Mouse (Mus musculus): ENCODE measurements around the gene Jak2. TPM values are rescaled to one million over a fixed set of nuclear protein-coding genes. Genes with fewer than 3 reads are reported as not detected.

The Jak2 gene
- polyA plus RNA-seq (2016; fragmentation: Nextera tagmentation; extraction: Ambion mirVana): 7.8 and 8.1 TPM in 2 replicates

DNA sequence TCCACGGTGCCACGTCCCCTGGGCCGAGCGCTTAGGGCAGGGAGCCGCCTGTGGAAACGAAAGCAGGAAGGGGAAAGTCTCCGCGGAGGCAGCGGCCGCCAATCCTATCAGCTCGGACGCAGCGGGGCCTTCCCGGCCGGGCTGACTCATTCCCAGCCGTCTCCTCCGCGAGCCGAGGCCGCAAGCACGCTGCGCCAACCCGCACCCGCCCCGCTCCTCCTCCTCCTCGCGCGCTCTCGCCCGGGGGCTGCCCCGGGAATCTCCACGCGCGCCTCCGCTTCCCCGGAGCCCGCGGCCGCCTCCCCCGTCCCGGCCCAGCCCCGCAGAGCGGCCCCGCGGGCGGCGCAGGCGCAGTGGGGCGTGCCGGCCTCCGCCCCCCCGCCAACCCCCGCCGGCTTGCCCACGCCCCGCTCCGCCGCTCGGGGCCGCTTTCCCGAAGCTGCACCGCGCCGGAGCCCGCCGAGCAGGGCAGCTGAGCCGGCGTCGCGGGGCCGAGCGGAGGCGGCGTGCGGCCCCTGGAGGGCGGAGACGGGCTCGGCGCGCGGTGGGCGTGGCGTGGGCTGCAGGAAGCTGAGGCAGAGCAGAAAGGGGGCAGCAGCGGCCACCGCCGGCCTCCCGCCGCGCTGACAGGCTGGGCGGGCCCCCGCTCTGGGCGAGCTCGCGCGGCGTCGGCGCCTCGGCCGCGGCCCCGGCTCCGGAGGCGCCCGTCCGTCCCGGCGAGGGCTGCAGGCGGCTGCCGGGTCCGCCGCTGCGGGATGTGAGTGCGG is at the start of gene Jak2:
TSS of gene Jak2 (plus strand) at position 638 of the 767 bp plus-strand sequence.
- H3K4me3 ChIP-seq: peak within 1 kb of the TSS; percentile 89
- peak within 1 kb of the TSS; percentile 97 for H3K27ac ChIP-seq
- H3K4me1 ChIP-seq: peaks cover 31% of the 10 kb centered on the region
- 3% methylated on average over 98 of the region's 114 CpGs for WGBS
- no peaks in the 10 kb centered on the region for H3K36me3 ChIP-seq
- no peaks in the 10 kb centered on the region for H3K27me3 ChIP-seq (ENCODE audit: insufficient read depth, poor library complexity, severe bottlenecking)
- H3K9me3 ChIP-seq: no peaks in the 10 kb centered on the region
- peak; percentile 94 for DNase-seq (ENCODE audit: low spot score)

DNA sequence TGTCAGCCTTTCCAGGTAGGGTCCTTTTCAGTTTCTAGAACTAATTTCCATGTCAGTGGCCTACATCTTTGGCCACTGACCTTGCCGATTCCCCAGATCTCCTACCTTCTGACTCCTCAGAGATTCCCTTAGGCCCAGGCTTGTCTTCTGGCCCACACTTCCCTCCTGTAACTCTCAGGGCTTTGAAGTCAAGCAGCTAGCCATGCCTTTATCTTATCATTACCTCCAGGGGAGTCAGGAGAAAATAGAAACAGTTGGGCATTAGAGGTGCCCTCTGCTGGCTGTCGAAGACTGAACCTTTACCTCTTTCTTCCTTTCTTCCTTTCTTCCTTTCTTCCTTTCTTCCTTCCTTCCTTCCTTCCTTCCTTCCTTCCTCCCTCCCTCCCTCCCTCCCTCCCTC is 48.3 kb upstream of the Jak2 start:
- 8% methylated on average over 2 of the region's 2 CpGs for WGBS
- H3K36me3 ChIP-seq: no peaks in the 10 kb centered on the region
- H3K9me3 ChIP-seq: peaks cover 2% of the 10 kb centered on the region; the same call in 1 of the 2 replicates
- DNase-seq (ENCODE audit: low spot score): peak; percentile 82
- H3K27me3 ChIP-seq (ENCODE audit: insufficient read depth, poor library complexity, severe bottlenecking): no peaks in the 10 kb centered on the region
- H3K27ac ChIP-seq: peak overlapping the region; percentile 25
- peaks cover 15% of the 10 kb centered on the region for H3K4me1 ChIP-seq
- no peak overlapping the region for H3K4me3 ChIP-seq

DNA sequence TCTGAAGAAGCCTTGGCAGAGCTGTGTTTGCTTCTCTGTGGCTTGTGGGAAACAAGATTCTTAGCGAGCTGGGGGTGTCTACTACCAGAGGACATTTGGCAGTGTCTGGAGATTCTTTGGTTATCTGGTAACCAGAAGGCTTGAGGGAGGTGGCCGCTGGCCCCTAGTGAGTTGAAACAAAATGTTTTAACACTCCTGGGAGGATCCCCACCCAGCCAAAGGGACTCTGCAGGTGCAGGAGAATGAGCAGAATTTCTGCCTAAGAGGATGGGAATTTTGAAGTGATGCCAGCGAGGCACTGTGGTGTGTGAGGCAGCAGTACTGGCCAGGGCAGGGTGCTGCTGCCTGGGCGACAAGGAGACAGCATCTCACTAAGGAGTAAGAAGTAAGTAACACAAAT is 47.0 kb upstream of the Jak2 start:
- Histone ChIP-seq H3K4me1 (peaks cover 10% of the 10 kb centered on the region), H3K9me3 (peaks cover 2% of the 10 kb centered on the region; the same call in 1 of the 2 replicates), H3K36me3 (no peaks in the 10 kb centered on the region), H3K27ac (peak overlapping the region; percentile 56; the same call in 1 of the 2 replicates), H3K4me3 (no peak overlapping the region), H3K27me3 (ENCODE audit: insufficient read depth, poor library complexity, severe bottlenecking) (no peaks in the 10 kb centered on the region)
- no peak for DNase-seq (ENCODE audit: low spot score)
- WGBS: 43% methylated on average over 4 of the region's 4 CpGs

DNA sequence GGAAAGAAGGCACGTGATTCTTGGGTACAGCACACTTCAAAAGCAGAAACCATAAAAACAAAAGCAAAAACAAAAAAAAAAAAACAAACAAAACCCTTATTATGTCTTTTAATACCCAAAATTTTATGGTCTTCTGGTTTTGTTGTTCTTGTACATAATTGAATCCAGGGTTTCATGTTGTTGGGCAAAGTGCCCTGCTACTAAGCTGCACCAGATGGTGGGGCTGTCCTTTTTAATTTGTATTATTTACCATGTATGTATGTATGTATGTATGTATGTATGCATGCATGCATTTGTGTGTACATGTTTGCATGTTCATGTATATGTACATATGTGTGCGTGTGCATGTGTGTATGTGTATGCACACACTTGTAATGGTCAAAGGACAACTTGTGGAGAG is 46.4 kb upstream of the Jak2 start:
- H3K9me3 ChIP-seq: peaks cover 2% of the 10 kb centered on the region; the same call in 1 of the 2 replicates
- H3K36me3 ChIP-seq: no peaks in the 10 kb centered on the region
- DNase-seq (ENCODE audit: low spot score): no peak
- peaks cover 9% of the 10 kb centered on the region for H3K4me1 ChIP-seq
- H3K4me3 ChIP-seq: no peak overlapping the region
- H3K27me3 ChIP-seq (ENCODE audit: insufficient read depth, poor library complexity, severe bottlenecking): no peaks in the 10 kb centered on the region
- H3K27ac ChIP-seq: no peak overlapping the region
- WGBS: 83% methylated on average over 2 of the region's 2 CpGs

DNA sequence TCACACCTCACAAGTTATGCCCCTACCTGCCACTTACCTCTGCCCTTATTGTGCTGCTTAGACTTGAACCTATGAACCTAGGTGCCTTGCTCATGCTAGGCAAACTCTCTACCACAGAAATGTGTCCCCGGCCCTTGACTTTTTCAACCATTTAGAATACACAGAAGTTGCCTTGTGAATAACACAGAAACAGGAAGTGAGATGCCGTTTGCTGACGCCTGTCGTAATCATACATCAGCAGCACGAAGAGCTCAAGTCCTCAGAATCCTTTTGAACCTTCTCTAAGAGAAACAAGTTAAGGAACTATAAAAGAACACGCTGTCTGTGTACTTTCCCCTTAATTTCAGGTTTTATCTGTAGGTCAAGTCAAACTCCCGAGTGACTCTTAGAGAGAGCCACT is 41.7 kb upstream of the Jak2 start:
- no peaks in the 10 kb centered on the region for H3K27me3 ChIP-seq (ENCODE audit: insufficient read depth, poor library complexity, severe bottlenecking)
- no peak for DNase-seq (ENCODE audit: low spot score)
- H3K9me3 ChIP-seq: no peaks in the 10 kb centered on the region
- H3K36me3 ChIP-seq: no peaks in the 10 kb centered on the region
- H3K27ac ChIP-seq: no peak overlapping the region
- H3K4me3 ChIP-seq: no peak overlapping the region
- WGBS: 80% methylated on average over 7 of the region's 7 CpGs
- H3K4me1 ChIP-seq: no peaks in the 10 kb centered on the region

DNA sequence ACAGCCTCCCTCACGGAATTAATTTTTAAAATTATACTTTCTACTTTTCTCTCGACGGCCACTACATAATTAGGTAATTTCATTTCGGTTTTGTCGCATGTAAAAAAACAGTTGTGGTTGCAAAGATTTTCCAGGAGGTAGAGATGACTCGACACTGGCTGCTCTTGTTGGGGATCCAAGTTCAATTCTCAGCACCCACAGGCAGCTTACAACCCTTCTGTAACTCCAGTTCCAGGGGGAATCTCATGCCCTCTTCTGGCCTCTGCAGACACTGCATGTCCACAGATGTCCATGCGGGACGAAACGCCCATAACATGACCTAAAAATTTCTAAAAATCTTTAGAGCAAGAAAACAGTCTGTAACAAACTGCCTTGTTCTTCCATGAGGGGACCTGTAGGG is 41.3 kb upstream of the Jak2 start:
- no peak for DNase-seq (ENCODE audit: low spot score)
- Histone ChIP-seq H3K4me3 (no peak overlapping the region), H3K9me3 (no peaks in the 10 kb centered on the region), H3K36me3 (no peaks in the 10 kb centered on the region), H3K27ac (no peak overlapping the region), H3K27me3 (ENCODE audit: insufficient read depth, poor library complexity, severe bottlenecking) (no peaks in the 10 kb centered on the region), H3K4me1 (no peaks in the 10 kb centered on the region)
- 89% methylated on average over 9 of the region's 9 CpGs for WGBS

DNA sequence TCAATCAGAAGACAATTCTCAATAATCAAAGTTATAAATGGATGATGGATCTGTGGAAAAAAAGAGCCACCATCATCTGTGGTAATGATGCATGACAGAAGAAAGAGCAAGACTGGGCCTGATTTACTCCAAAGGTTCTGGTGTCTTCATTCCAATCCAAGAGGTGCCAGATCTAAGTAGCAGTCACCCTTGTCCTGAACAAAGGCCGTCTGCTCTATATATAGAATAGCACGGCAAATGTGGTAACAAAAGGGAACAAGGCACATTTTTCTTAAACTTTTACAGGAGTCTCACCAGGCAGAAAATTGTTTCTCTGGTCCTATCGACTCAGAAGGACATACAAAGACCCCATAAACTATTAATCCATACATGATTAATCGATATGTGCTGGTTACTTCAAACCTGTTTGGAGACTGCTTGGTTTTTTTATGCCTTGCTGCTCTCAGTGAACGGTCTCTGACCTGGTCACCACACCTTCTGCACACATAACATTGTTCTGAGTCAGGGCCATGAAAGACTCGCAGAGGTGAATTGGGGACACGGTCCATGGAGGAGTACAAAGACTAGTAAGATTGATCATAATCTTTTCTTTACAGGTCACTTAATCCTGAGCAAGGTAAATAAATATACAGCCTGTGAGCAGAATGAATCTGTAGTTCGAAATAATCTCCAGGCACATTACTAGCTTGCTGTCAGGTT is 35.7 kb upstream of the Jak2 start:
- Histone ChIP-seq H3K4me1 (no peaks in the 10 kb centered on the region), H3K4me3 (no peak overlapping the region), H3K9me3 (no peaks in the 10 kb centered on the region), H3K27me3 (ENCODE audit: insufficient read depth, poor library complexity, severe bottlenecking) (no peaks in the 10 kb centered on the region), H3K36me3 (no peaks in the 10 kb centered on the region), H3K27ac (peak overlapping the region; percentile 42; the same call in 1 of the 2 replicates)
- DNase-seq (ENCODE audit: low spot score): no peak
- 61% methylated on average over 8 of the region's 8 CpGs for WGBS

DNA sequence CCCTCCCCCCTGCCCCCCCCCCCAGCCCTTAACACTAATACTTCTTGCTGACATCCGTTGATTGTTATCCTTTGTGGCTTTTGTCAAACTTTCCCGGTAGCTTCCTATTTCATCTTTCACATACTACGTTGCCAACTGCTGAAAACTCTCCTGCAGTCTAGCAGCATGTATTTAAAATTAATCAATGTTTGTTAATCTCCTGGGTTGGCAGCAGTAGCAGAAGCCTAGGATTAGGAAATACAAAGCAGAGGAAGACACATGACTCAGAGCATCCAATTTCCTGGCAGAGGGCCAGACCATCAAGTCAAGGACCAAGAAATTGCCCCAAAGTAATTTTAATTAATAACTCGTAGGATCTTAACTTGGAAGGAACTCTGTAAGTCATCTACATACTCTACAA is 29.8 kb upstream of the Jak2 start:
- H3K9me3 ChIP-seq: no peaks in the 10 kb centered on the region
- no peak overlapping the region for H3K27ac ChIP-seq
- no peaks in the 10 kb centered on the region for H3K36me3 ChIP-seq
- no peaks in the 10 kb centered on the region for H3K27me3 ChIP-seq (ENCODE audit: insufficient read depth, poor library complexity, severe bottlenecking)
- WGBS: 81% methylated on average over 4 of the region's 4 CpGs
- no peak for DNase-seq (ENCODE audit: low spot score)
- no peaks in the 10 kb centered on the region for H3K4me1 ChIP-seq
- no peak overlapping the region for H3K4me3 ChIP-seq

DNA sequence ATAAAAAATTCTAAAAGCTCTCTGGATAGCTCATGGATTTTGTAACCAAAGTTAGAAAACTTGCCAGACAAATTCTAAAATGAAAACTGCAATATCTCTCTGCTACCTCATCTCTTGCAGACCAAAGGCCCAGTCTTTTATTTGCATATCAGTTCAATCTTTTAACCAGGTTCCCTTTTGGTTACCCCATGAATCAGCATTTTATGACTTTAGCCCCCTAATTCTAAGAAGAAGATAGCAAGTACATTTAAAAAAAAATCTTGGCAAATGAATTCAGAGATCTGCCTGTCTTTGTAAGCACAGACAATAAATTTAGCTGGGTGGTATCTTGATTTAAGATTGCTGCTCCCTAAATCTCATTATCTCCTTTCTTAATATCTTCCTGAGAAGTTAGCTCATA is 26.7 kb upstream of the Jak2 start:
- Histone ChIP-seq H3K36me3 (no peaks in the 10 kb centered on the region), H3K4me3 (no peak overlapping the region), H3K27ac (no peak overlapping the region), H3K4me1 (no peaks in the 10 kb centered on the region), H3K9me3 (no peaks in the 10 kb centered on the region), H3K27me3 (ENCODE audit: insufficient read depth, poor library complexity, severe bottlenecking) (peaks cover 5% of the 10 kb centered on the region)
- no peak for DNase-seq (ENCODE audit: low spot score)

DNA sequence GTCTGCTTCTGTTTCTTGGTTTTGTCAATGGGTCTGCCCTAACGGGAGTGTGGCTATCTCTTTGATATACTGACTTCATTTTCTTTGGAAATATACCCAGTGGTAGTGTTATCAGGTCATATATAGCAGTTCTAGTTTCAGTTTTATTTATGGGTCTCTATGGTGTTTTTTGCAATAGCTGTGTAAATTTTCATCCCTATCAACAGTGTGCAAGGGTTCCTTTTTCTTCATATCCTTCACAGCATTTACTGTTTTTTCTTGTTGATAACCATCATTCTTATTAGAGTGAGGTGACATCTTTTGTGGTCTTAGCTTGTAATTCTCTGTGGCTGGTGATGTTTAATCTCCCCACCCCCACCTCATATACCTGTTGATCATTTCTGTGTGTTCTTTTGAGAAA is 24.6 kb upstream of the Jak2 start:
- Histone ChIP-seq H3K27me3 (ENCODE audit: insufficient read depth, poor library complexity, severe bottlenecking) (peaks cover 5% of the 10 kb centered on the region), H3K36me3 (no peaks in the 10 kb centered on the region), H3K9me3 (no peaks in the 10 kb centered on the region), H3K4me3 (no peak overlapping the region), H3K27ac (no peak overlapping the region), H3K4me1 (no peaks in the 10 kb centered on the region)
- DNase-seq (ENCODE audit: low spot score): no peak
- 56% methylated on average over 1 of the region's 1 CpGs for WGBS

DNA sequence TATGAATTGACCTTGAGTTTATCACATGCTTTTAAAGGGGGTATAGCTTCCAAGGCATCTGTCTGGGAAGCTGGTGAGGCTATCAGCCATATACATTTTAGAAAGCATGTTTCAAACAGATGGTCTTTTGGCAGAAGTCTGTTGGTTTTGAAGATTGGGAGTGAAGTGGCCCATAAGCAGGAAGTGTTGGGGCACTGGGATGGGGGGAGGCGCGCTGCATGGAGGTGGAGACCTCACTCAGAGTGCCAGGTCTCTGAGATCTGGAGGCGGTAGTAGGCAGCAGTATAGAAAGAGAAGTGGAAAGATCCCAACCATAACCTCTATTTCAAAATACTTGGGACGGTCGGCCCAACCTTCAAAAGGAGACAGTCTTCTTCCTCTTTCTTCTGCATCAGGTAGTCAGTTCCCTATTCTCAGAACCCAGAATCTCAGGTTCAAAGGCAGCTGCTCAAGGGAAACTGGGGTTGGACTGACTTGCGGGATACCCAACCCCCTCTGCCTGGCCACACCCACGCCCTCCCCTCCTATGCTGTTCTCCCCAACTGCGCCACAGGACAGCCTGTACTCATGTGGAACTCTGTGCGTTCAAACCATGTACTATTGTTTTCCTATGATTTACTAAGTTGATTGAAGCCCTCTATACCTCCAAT is 23.6 kb upstream of the Jak2 start:
- no peak for DNase-seq (ENCODE audit: low spot score)
- WGBS: 67% methylated on average over 9 of the region's 9 CpGs
- no peak overlapping the region for H3K4me3 ChIP-seq
- H3K27ac ChIP-seq: no peak overlapping the region
- peaks cover 5% of the 10 kb centered on the region for H3K27me3 ChIP-seq (ENCODE audit: insufficient read depth, poor library complexity, severe bottlenecking)
- H3K9me3 ChIP-seq: no peaks in the 10 kb centered on the region
- no peaks in the 10 kb centered on the region for H3K4me1 ChIP-seq
- H3K36me3 ChIP-seq: no peaks in the 10 kb centered on the region

DNA sequence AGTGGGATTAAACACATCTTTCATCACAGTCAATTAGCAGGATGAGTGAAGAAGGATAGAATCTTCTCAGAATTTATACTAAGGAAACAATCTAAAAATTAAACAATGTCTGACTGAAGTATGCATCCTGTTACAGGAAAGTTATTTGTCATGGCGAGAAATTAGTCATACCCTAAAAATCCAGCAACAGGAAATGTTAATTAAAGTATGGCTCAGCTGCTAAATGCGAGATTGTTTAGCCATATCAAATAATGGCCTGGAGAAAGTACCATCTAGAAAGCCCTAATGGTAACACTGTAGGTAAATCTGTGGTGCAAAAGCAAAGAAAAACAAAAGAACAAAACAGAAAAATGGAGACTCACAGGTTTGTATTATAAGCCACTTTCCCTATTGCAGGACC is 22.6 kb upstream of the Jak2 start:
- peaks cover 5% of the 10 kb centered on the region for H3K27me3 ChIP-seq (ENCODE audit: insufficient read depth, poor library complexity, severe bottlenecking)
- no peaks in the 10 kb centered on the region for H3K9me3 ChIP-seq
- H3K4me1 ChIP-seq: no peaks in the 10 kb centered on the region
- WGBS: 71% methylated on average over 2 of the region's 2 CpGs
- H3K36me3 ChIP-seq: no peaks in the 10 kb centered on the region
- no peak overlapping the region for H3K27ac ChIP-seq
- no peak for DNase-seq (ENCODE audit: low spot score)
- no peak overlapping the region for H3K4me3 ChIP-seq

DNA sequence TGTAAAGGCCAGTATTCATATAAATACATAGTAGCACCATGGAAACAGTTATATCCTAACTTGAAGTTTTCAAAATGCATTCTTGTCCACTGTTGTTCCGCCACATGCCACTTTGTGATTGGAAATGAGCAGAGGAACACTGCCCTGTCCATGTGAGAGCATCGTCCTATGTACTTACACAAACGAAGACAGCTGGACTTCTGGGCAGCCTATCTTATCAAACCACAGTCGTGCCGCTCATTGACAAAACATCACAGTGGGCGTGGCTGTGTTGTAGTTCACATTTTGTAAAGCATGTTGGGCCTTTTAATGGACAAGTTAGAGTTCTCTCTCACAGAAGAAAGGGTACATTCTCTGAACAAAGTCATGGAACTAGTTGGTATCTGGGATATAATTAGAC is 18.9 kb upstream of the Jak2 start:
- H3K27ac ChIP-seq: no peak overlapping the region
- DNase-seq (ENCODE audit: low spot score): no peak
- WGBS: 49% methylated on average over 6 of the region's 6 CpGs
- H3K4me3 ChIP-seq: no peak overlapping the region
- no peaks in the 10 kb centered on the region for H3K9me3 ChIP-seq
- peaks cover 10% of the 10 kb centered on the region for H3K4me1 ChIP-seq
- no peaks in the 10 kb centered on the region for H3K36me3 ChIP-seq
- peaks cover 5% of the 10 kb centered on the region for H3K27me3 ChIP-seq (ENCODE audit: insufficient read depth, poor library complexity, severe bottlenecking)

All from heart, embryonic 10.5 days (tissue).